Mouse (Mus musculus) kidney, adult 2 months (tissue): Measurements from ENCODE around the gene Tnfrsf13c.

ENCODE experiments used
- CTCF ChIP-seq: fragments of 200-500 bp; conservative IDR thresholded peaks from 2 replicates; pipeline ENCODE4 v1.5.1; 2011; ENCODE audit warnings: low read depth, mild to moderate bottlenecking, control low read depth, low read length, moderate library complexity, mixed read lengths; ENCODE audit not compliant: insufficient read depth, insufficient read length
- POLR2A ChIP-seq: fragments of 200-500 bp; IDR thresholded peaks from one replicate; pipeline ENCODE4 v1.6.1; 2011; ENCODE audit warnings: low read depth, low read length, control low read depth

DNA sequence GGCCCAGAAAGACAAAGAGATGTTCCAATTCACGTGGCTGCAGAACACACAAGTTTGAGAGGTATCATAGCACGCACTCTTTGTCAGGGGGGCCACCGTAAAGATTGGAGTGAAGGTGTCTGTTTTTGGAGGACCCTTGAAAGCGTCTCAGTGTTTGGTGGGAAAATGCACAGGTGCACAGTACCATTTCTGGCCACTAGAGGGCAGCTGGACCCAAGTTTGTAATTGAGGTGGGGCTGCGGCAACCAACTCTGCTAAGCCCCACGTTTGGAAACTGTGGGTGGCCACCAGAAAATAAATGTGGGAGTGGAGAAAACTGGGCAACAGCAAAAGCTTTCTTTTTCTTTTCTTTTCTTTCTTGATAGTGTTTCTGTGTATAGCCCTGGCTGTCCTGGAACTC is 42.2 kb upstream of the Tnfrsf13c start:
- TF ChIP-seq POLR2A = no peak
- peak; percentile 87 for TF ChIP-seq CTCF
